Mouse (Mus musculus): ENCODE measurements at regions not wholly inside any gene's neighbourhood (a gene's known extent, or its start where the extent isn't known, plus 50 kb on each side); places are given as distances from the start of the nearest gene placed in this dataset.
A peak's percentile ranks its signal among the peaks of the same experiment; 100 is the strongest.

- DNase-seq (ENCODE audit: low read depth, low spot score): no peak
Observed at GRCm38 (mm10) chr4:84218961-84219360, 456.1 kb downstream of the Bnc2 start.

DNA sequence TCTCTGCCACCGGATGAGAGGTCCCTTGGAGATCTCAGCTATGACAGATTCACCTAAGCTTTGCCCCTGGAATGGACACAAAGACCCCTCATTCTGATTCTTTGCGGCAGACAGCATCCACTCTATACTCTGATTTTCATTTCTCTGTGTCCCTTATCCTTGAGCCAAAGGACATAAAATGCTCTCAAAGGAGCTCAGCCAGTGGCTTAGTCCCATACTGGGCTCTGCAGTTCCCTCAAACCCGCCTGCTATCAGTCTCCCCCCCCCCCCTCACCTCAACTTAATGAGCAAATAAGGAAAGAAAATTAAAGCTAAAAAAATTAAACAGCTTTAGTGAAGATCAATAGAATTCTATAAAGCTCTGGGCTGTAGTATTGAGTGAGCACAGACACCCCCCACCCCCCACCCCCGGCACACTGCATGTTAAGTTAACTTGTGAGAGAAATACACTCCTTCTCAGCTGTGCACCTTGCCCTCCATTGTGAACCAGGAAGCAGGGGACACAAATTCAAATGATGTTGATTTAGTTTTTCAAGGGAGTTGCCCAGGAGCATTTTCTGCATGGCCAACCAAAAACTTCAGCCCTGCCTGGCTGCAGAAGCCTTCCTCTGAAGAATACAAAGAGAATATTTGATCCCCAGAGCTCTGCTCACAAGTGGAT, 452.9 kb downstream of the Bnc2 start:
- no peak for DNase-seq (ENCODE audit: low read depth, low spot score)

DNA sequence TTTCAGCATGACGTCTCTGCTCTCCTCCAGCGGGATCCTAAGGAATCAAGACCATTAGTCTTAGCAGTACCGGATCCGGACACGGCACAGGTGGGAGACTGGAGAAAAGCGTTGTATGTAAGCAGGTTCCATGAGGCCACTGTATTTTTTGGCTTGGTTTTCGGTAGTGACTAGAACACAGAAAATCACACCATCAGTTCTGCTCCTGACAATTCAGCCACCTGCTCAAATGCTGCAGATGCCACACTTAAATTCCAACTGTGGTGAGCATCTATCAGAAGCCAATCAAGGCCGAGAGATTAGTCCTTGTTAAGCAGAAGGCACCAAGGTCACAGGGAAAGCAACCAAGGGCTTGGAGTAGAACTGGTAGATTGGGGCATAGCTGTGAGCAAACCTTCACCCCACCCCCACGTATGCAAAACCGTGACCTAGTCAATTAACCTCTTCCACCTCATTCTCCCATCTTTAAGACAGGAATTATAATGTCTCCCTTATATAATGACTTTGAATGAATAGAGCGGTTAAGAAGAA, 452.2 kb downstream of the Bnc2 start:
- DNase-seq (ENCODE audit: low read depth, low spot score): peak; percentile 11

DNA sequence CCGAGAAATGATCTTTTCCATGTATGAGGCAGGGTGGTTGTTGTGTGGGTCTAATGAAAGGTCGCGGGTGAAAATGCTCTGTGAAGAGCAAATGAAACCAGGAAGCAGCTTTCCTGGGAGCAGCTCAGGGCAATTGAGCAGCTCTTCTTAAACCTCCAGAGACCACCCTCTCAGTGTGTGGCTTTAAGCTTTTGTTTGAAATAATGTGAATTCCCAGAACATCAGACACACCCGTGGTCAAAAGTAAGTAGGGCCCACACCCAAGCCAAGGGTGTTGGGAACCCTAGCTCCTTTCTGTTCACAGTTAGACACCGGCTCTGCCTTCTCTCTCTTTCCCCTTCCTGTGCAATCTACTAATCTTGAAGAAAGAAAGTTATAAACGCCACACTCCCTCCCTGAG, 450.5 kb downstream of the Bnc2 start:
- DNase-seq (ENCODE audit: low read depth, low spot score): no peak
